Comparison of ENCODE assay signal across 9 mouse cellular contexts in the genomic region with DNA sequence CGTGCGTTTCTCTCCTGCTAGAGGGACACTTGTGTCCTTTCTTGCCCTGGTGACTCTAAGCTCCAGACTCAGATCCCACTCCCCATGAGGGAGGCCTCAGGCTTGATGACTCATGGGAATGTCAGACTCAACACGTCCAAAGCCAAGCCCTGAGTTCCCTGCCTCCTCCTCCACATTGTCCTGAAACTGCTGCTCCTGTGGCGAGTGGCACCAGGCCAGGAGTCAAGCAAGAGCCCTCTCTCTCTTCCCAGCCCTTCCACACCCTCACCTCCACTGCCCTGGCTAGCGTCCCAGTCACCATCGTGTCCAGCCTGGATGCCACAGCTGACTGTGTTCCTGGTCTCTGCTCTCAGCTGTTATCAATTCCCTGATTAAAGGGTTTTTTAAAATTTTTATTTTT.
DNase-seq lines count a peak whose midpoint lies in the region; ATAC-seq and TF ChIP-seq lines count a peak whose summit lies in the region.
"Had no signal": no experiment of that assay in that cellular context is flagged by ENCODE, and none has a peak within 500 bp of the region (broad histone marks: within the 10 kb centered on the region; RNA-seq: fewer than 3 reads in every experiment).

No protein-coding gene starts in this region.

- no peaks in the 10 kb centered on the region for H3K9me3 ChIP-seq in forebrain, embryonic 11.5 days (ENCODE audit: control insufficient read depth, low read length)

- peak; percentile 32 for DNase-seq in urinary bladder, postnatal 25 days (ENCODE audit: low spot score)
- no peak for DNase-seq in urinary bladder, postnatal 10 days (ENCODE audit: low spot score)
- DNase-seq in lung, adult 2 months, result peak; percentile 62
- DNase-seq in layer of hippocampus, adult 2 months (ENCODE audit: low spot score in 2 of 2), result no peak
- no peak for DNase-seq in forebrain, embryonic 11.5 days (ENCODE audit: low spot score)
- DNase-seq in thymus, postnatal 36 days, result no peak
- no peak for DNase-seq in embryo, embryonic 10.5 days (ENCODE audit: low spot score)
- DNase-seq: embryo, embryonic 11 days had no signal

- H3K4me3 ChIP-seq in embryonic fibroblast, embryonic 13.5 days (ENCODE audit: insufficient read depth, low read length), result no peak overlapping the region
- H3K4me3 ChIP-seq in lung, adult 2 months (replicated peaks; ENCODE audit: extremely low read depth, low read depth, low read length), result no peak overlapping the region
- no peak overlapping the region for H3K4me3 ChIP-seq in layer of hippocampus, adult 2 months
- H3K4me3 ChIP-seq in forebrain, embryonic 11.5 days (ENCODE audit: low read depth, low read length), result no peak overlapping the region

- H3K36me3 ChIP-seq in forebrain, embryonic 11.5 days (ENCODE audit: control insufficient read depth, insufficient read depth, low read length), result no peaks in the 10 kb centered on the region

- no peak for ATAC-seq in forebrain, embryonic 11.5 days (replicated peaks; ENCODE audit: low FRiP score)

- no peak overlapping the region for H3K4me2 ChIP-seq in forebrain, embryonic 11.5 days (ENCODE audit: low read depth, low read length, severe bottlenecking)

- H3K27me3 ChIP-seq in forebrain, embryonic 11.5 days (ENCODE audit: control insufficient read depth, insufficient read depth, low read length), result no peaks in the 10 kb centered on the region

- WGBS in lung, adult 2 months, result 52% methylated on average over 6 of the region's 6 CpGs
- WGBS in forebrain, embryonic 11.5 days, result 88% methylated on average over 6 of the region's 6 CpGs

- no peak for TF ChIP-seq CTCF in embryonic fibroblast, embryonic 13.5 days (IDR thresholded peaks at IDR 0.05; ENCODE audit: borderline replicate concordance, insufficient read depth, low read length)
- no peak for TF ChIP-seq CTCF in lung, adult 2 months (IDR thresholded peaks at IDR 0.05; ENCODE audit: insufficient read depth, low read length)
- no peak for TF ChIP-seq CTCF in layer of hippocampus, adult 2 months (conservative IDR thresholded peaks at IDR 0.05)

- H3K4me1 ChIP-seq in embryonic fibroblast, embryonic 13.5 days (ENCODE audit: control insufficient read depth, insufficient read depth, low read length), result no peaks in the 10 kb centered on the region
- 0 out of 2 replicates have a peak, but pooled peaks cover 3% of the 10 kb centered on the region for H3K4me1 ChIP-seq in lung, adult 2 months (ENCODE audit: control insufficient read depth, insufficient read depth, low read length)
- no peaks in the 10 kb centered on the region for H3K4me1 ChIP-seq in forebrain, embryonic 11.5 days (replicated peaks; ENCODE audit: control insufficient read depth, insufficient read depth, low read length)

- no peak overlapping the region for H3K9ac ChIP-seq in forebrain, embryonic 11.5 days (ENCODE audit: low read length)

- no peak for TF ChIP-seq POLR2A in embryonic fibroblast, embryonic 13.5 days (IDR thresholded peaks at IDR 0.05; ENCODE audit: low read depth, low read length)
- TF ChIP-seq POLR2A in lung, adult 2 months (IDR thresholded peaks at IDR 0.05; ENCODE audit: borderline replicate concordance, extremely low read depth, low read depth, low read length), result no peak

- H3K27ac ChIP-seq in embryonic fibroblast, embryonic 13.5 days (ENCODE audit: insufficient read depth, low read length), result peak overlapping the region; percentile 1; the same call in 1 of the 2 replicates
- H3K27ac ChIP-seq in layer of hippocampus, adult 2 months, result no peak overlapping the region
- no peak overlapping the region for H3K27ac ChIP-seq in forebrain, embryonic 11.5 days (ENCODE audit: low read depth, low read length)

Comparison
In these comparisons a context has a peak if more than half of its experiments do, and no peak if none do; other contexts are left out.
1. DNase-seq: peak in urinary bladder, postnatal 25 days (single experiment) and lung, adult 2 months (single experiment); none in urinary bladder, postnatal 10 days (single experiment), layer of hippocampus, adult 2 months (0 of 2), forebrain, embryonic 11.5 days (single experiment), thymus, postnatal 36 days (0 of 2) and embryo, embryonic 10.5 days (single experiment).